Mouse (Mus musculus): ENCODE data around the gene Nup37. TPM values are rescaled to one million over a fixed set of nuclear protein-coding genes. Genes with fewer than 3 reads are reported as not detected.

Gene Nup37
- polyA plus RNA-seq, 1 experiment, result 24.0 TPM

GRCm38 (mm10) chr10:88203236-88203635, 56.4 kb downstream of the Nup37 start:
- Histone ChIP-seq H3K4me3 (replicated peaks; ENCODE audit: control insufficient read depth, low read depth, low read length) (no peak overlapping the region), H3K4me1 (ENCODE audit: control insufficient read depth, insufficient read depth, low read length) (no peaks in the 10 kb centered on the region; the same call in 1 of the 2 replicates), H3K27ac (ENCODE audit: control insufficient read depth, insufficient read depth, low read depth, low read length, poor library complexity) (no peak overlapping the region)
- TF ChIP-seq CTCF (IDR thresholded peaks at IDR 0.05; ENCODE audit: control insufficient read depth, insufficient read depth, low read length), result no peak
- TF ChIP-seq POLR2A (IDR thresholded peaks at IDR 0.05; ENCODE audit: borderline replicate concordance, control insufficient read depth, low read depth, low read length), result no peak
- WGBS, result 92% methylated on average over 6 of the region's 6 CpGs

GRCm38 (mm10) chr10:88212644-88213043, 65.9 kb downstream of the Nup37 start:
- 74% methylated on average over 5 of the region's 5 CpGs for whole genome bisulfite sequencing
- no peak overlapping the region for H3K27ac ChIP-seq (ENCODE audit: control insufficient read depth, insufficient read depth, low read depth, low read length, poor library complexity)
- no peaks in the 10 kb centered on the region for H3K4me1 ChIP-seq (ENCODE audit: control insufficient read depth, insufficient read depth, low read length)
- no peak overlapping the region for H3K4me3 ChIP-seq (replicated peaks; ENCODE audit: control insufficient read depth, low read depth, low read length)
- TF ChIP-seq CTCF (IDR thresholded peaks at IDR 0.05; ENCODE audit: control insufficient read depth, insufficient read depth, low read length) (no peak), POLR2A (IDR thresholded peaks at IDR 0.05; ENCODE audit: borderline replicate concordance, control insufficient read depth, low read depth, low read length) (no peak)

- WGBS, result 91% methylated on average over 20 of the region's 20 CpGs
- TF ChIP-seq POLR2A (IDR thresholded peaks at IDR 0.05; ENCODE audit: borderline replicate concordance, control insufficient read depth, low read depth, low read length) (no peak), CTCF (IDR thresholded peaks at IDR 0.05; ENCODE audit: control insufficient read depth, insufficient read depth, low read length) (no peak)
- H3K27ac ChIP-seq (ENCODE audit: control insufficient read depth, insufficient read depth, low read depth, low read length, poor library complexity), result no peak overlapping the region
- H3K4me3 ChIP-seq (replicated peaks; ENCODE audit: control insufficient read depth, low read depth, low read length), result no peak overlapping the region
- H3K4me1 ChIP-seq (ENCODE audit: control insufficient read depth, insufficient read depth, low read length), result no peaks in the 10 kb centered on the region
Measured at GRCm38 (mm10) chr10:88214800-88215514, 68.2 kb downstream of the Nup37 start.

- WGBS, result 92% methylated on average over 3 of the region's 3 CpGs
- no peak for TF ChIP-seq CTCF (IDR thresholded peaks at IDR 0.05; ENCODE audit: control insufficient read depth, insufficient read depth, low read length)
- TF ChIP-seq POLR2A (IDR thresholded peaks at IDR 0.05; ENCODE audit: borderline replicate concordance, control insufficient read depth, low read depth, low read length), result no peak
- Histone ChIP-seq H3K4me1 (ENCODE audit: control insufficient read depth, insufficient read depth, low read length) (no peaks in the 10 kb centered on the region), H3K4me3 (replicated peaks; ENCODE audit: control insufficient read depth, low read depth, low read length) (no peak overlapping the region), H3K27ac (ENCODE audit: control insufficient read depth, insufficient read depth, low read depth, low read length, poor library complexity) (no peak overlapping the region)
Measured at GRCm38 (mm10) chr10:88218161-88218560, 71.4 kb downstream of the Nup37 start.

- TF ChIP-seq CTCF (IDR thresholded peaks at IDR 0.05; ENCODE audit: control insufficient read depth, insufficient read depth, low read length), result no peak
- TF ChIP-seq POLR2A (IDR thresholded peaks at IDR 0.05; ENCODE audit: borderline replicate concordance, control insufficient read depth, low read depth, low read length), result no peak
- Histone ChIP-seq H3K4me1 (ENCODE audit: control insufficient read depth, insufficient read depth, low read length) (no peaks in the 10 kb centered on the region), H3K4me3 (replicated peaks; ENCODE audit: control insufficient read depth, low read depth, low read length) (no peak overlapping the region), H3K27ac (ENCODE audit: control insufficient read depth, insufficient read depth, low read depth, low read length, poor library complexity) (no peak overlapping the region)
- 94% methylated on average over 5 of the region's 5 CpGs for WGBS
Measured at GRCm38 (mm10) chr10:88221718-88222117, 74.9 kb downstream of the Nup37 start.

- TF ChIP-seq CTCF (IDR thresholded peaks at IDR 0.05; ENCODE audit: control insufficient read depth, insufficient read depth, low read length) (no peak), POLR2A (IDR thresholded peaks at IDR 0.05; ENCODE audit: borderline replicate concordance, control insufficient read depth, low read depth, low read length) (no peak)
- Histone ChIP-seq H3K4me3 (replicated peaks; ENCODE audit: control insufficient read depth, low read depth, low read length) (no peak overlapping the region), H3K4me1 (ENCODE audit: control insufficient read depth, insufficient read depth, low read length) (no peaks in the 10 kb centered on the region; the same call in 1 of the 2 replicates), H3K27ac (ENCODE audit: control insufficient read depth, insufficient read depth, low read depth, low read length, poor library complexity) (no peak overlapping the region)
- WGBS, result 87% methylated on average over 5 of the region's 5 CpGs
Measured at GRCm38 (mm10) chr10:88225421-88225820, 78.6 kb downstream of the Nup37 start.

GRCm38 (mm10) chr10:88227962-88228361, 81.2 kb downstream of the Nup37 start:
- H3K27ac ChIP-seq (ENCODE audit: control insufficient read depth, insufficient read depth, low read depth, low read length, poor library complexity), result no peak overlapping the region
- no peak overlapping the region for H3K4me3 ChIP-seq (replicated peaks; ENCODE audit: control insufficient read depth, low read depth, low read length)
- H3K4me1 ChIP-seq (ENCODE audit: control insufficient read depth, insufficient read depth, low read length), result no peaks in the 10 kb centered on the region; the same call in 1 of the 2 replicates
- no peak for TF ChIP-seq POLR2A (IDR thresholded peaks at IDR 0.05; ENCODE audit: borderline replicate concordance, control insufficient read depth, low read depth, low read length)
- TF ChIP-seq CTCF (IDR thresholded peaks at IDR 0.05; ENCODE audit: control insufficient read depth, insufficient read depth, low read length), result no peak
- WGBS, result 80% methylated on average over 2 of the region's 2 CpGs

Other genes with a start within 250 kb of the Nup37 start
- gene Pmch, start 55.9 kb upstream of the Nup37 start, polyA plus RNA-seq (2011; ENCODE audit: insufficient read depth, insufficient read length, low replicate concordance, missing spikeins), result not detected in 2 replicates
- gene Parpbp, start 51 bp upstream of the Nup37 start, polyA plus RNA-seq (2011; ENCODE audit: insufficient read depth, insufficient read length, low replicate concordance, missing spikeins), result 5.6 and 9.2 TPM in 2 replicates
- 10.6 and 23.3 TPM in 2 replicates for gene Washc3, start 54.1 kb downstream of the Nup37 start, polyA plus RNA-seq (2011; ENCODE audit: insufficient read depth, insufficient read length, low replicate concordance, missing spikeins)
- 4.0 and 8.4 TPM in 2 replicates for gene Dram1, start 232.1 kb downstream of the Nup37 start, polyA plus RNA-seq (2011; ENCODE audit: insufficient read depth, insufficient read length, low replicate concordance, missing spikeins)
- 6.1 and 12.9 TPM in 2 replicates for gene Gnptab, start 232.1 kb downstream of the Nup37 start, polyA plus RNA-seq (2011; ENCODE audit: insufficient read depth, insufficient read length, low replicate concordance, missing spikeins)